Mouse (Mus musculus) limb, embryonic 13.5 days (tissue): ENCODE measurements around the gene Gm20388. TPM values are rescaled to one million over a fixed set of nuclear protein-coding genes. Genes with fewer than 3 reads are reported as not detected.

Experiments used
- ATAC-seq: fragments of 200-750 bp; cut with Nextera tagmentation; 2 replicates; pipeline ENCODE4 v1.8.0; 2017; ENCODE audit warnings: low read depth, moderate number of reproducible peaks, moderate TSS enrichment; ENCODE audit not compliant: low FRiP score
- H3K27ac ChIP-seq: fragments of 300-500 bp; sonication (generic); 2 replicates; pipeline ENCODE4 v1.5.1; 2015; ENCODE audit warnings: inconsistent platforms, mild to moderate bottlenecking, moderate library complexity
- H3K27me3 ChIP-seq: fragments of 300-500 bp; sonication (generic); 2 replicates; pipeline ENCODE4 v1.6.1; 2015; ENCODE audit warnings: mild to moderate bottlenecking, inconsistent platforms
- H3K36me3 ChIP-seq: fragments of 300-500 bp; sonication (generic); 2 replicates; pipeline ENCODE4 v1.6.1; 2015; ENCODE audit warnings: inconsistent platforms, mild to moderate bottlenecking, moderate library complexity
- H3K4me1 ChIP-seq: fragments of 300-500 bp; sonication (generic); 2 replicates; pipeline ENCODE4 v1.6.1; 2015; ENCODE audit warnings: inconsistent platforms
- H3K4me2 ChIP-seq: fragments of 300-500 bp; sonication (generic); replicated peaks from 2 replicates; pipeline ENCODE4 v1.6.1; 2015; ENCODE audit warnings: inconsistent platforms, mild to moderate bottlenecking, moderate library complexity
- H3K4me3 ChIP-seq: fragments of 300-500 bp; sonication (generic); 2 replicates; pipeline ENCODE4 v1.5.1; 2015; ENCODE audit warnings: moderate library complexity, mild to moderate bottlenecking, inconsistent platforms
- H3K9ac ChIP-seq: fragments of 300-500 bp; sonication (generic); 2 replicates; pipeline ENCODE4 v1.6.1; 2015; ENCODE audit warnings: mild to moderate bottlenecking, inconsistent platforms
- H3K9me3 ChIP-seq: fragments of 300-500 bp; sonication (generic); 2 replicates; pipeline ENCODE4 v1.6.1; 2016; ENCODE audit warnings: inconsistent platforms
- WGBS: fragments of 180-500 bp; shearing (Covaris S2); methylation state at CpG from one replicate; pipeline ENCODE4 v1.1.7; 2015; 5-methylcytosine and 5-hydroxymethylcytosine counted together
- polyA plus RNA-seq: library from polyadenylated mRNA; unstranded; fragments of >200 nt; fragmentation: Nextera tagmentation; extraction: Ambion mirVana; gene quantifications from 2 replicates; pipeline ENCODE4 v1.2.1, GENCODE M21; 2015

Gm20388 gene
- polyA plus RNA-seq, 1 experiment from 2014 or later: 7.1 TPM

GRCm38 (mm10) chr8:121072406-121073130 is 1161.9 kb downstream of the Gm20388 start:
- H3K4me2 ChIP-seq: peak overlapping the region; percentile 56; the same call in 1 of the 2 replicates
- no peaks in the 10 kb centered on the region for H3K36me3 ChIP-seq
- 22% methylated on average over 11 of the region's 11 CpGs for WGBS
- H3K4me3 ChIP-seq: peak overlapping the region; percentile 28
- no peak for ATAC-seq
- no peak overlapping the region for H3K9ac ChIP-seq
- H3K9me3 ChIP-seq: no peaks in the 10 kb centered on the region; the same call in 1 of the 2 replicates
- H3K27me3 ChIP-seq: peaks cover 97% of the 10 kb centered on the region
- H3K4me1 ChIP-seq: peaks cover 28% of the 10 kb centered on the region
- H3K27ac ChIP-seq: no peak overlapping the region

GRCm38 (mm10) chr8:121073174-121074107 is 1162.8 kb downstream of the Gm20388 start:
- no peak overlapping the region for H3K27ac ChIP-seq
- peaks cover 28% of the 10 kb centered on the region for H3K4me1 ChIP-seq
- H3K9ac ChIP-seq: no peak overlapping the region
- H3K36me3 ChIP-seq: no peaks in the 10 kb centered on the region
- peak overlapping the region; percentile 28 for H3K4me3 ChIP-seq
- no peak for ATAC-seq
- H3K9me3 ChIP-seq: no peaks in the 10 kb centered on the region; the same call in 1 of the 2 replicates
- H3K4me2 ChIP-seq: peak overlapping the region; percentile 56
- H3K27me3 ChIP-seq: peaks cover 99% of the 10 kb centered on the region
- 1% methylated on average over 48 of the region's 48 CpGs for WGBS

GRCm38 (mm10) chr8:121074108-121074847 is 1163.6 kb downstream of the Gm20388 start:
- Histone ChIP-seq H3K9me3 (no peaks in the 10 kb centered on the region; the same call in 1 of the 2 replicates), H3K36me3 (no peaks in the 10 kb centered on the region), H3K4me3 (no peak overlapping the region), H3K4me1 (peaks cover 28% of the 10 kb centered on the region), H3K27me3 (peaks cover 99% of the 10 kb centered on the region), H3K4me2 (no peak overlapping the region), H3K9ac (no peak overlapping the region), H3K27ac (no peak overlapping the region)
- no peak for ATAC-seq
- 3% methylated on average over 15 of the region's 15 CpGs for WGBS

DNA sequence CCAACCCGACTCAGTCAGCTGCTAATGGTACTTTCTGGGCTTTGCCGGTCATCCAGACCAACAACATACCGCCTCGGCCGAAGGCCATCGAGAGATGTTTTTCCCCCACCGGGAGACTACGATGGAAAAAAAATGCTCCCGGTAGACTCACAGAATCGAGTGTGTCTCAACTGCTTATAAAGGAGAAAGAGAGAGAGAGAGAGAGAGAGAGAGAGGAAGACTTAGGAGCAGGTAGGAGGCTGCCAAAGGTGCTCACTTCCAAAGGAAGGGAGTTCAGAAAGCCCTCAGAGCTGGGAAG is 1164.2 kb downstream of the Gm20388 start:
- Histone ChIP-seq H3K4me3 (no peak overlapping the region), H3K36me3 (no peaks in the 10 kb centered on the region), H3K27ac (no peak overlapping the region), H3K9ac (no peak overlapping the region), H3K9me3 (no peaks in the 10 kb centered on the region; the same call in 1 of the 2 replicates), H3K4me2 (no peak overlapping the region), H3K4me1 (peaks cover 28% of the 10 kb centered on the region), H3K27me3 (peaks cover 99% of the 10 kb centered on the region)
- ATAC-seq: no peak
- 2% methylated on average over 10 of the region's 10 CpGs for WGBS

DNA sequence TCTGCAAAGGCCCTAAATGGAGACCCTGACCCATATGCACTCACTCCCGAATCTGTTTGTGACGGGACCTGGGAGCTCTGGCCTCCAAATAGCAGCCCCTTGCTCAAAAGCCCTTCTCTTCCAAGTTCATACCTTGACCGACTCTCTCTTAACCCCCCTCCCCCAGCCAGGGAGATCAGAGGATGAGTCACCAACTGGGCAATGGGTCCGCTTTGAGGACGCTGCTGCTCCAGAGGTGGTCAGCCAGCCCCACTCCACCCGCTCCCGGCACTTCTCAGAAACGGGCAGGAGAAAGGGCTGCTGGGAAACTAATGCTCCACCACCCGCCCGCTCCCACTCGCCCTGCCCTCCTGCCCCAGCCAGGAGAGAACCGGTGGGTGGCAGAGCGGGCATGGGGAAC is 1165.3 kb downstream of the Gm20388 start:
- no peak for ATAC-seq
- Histone ChIP-seq H3K9ac (no peak overlapping the region), H3K4me2 (no peak overlapping the region), H3K4me1 (peaks cover 31% of the 10 kb centered on the region), H3K4me3 (no peak overlapping the region), H3K27ac (no peak overlapping the region), H3K36me3 (no peaks in the 10 kb centered on the region), H3K27me3 (peaks cover 99% of the 10 kb centered on the region), H3K9me3 (no peaks in the 10 kb centered on the region; the same call in 1 of the 2 replicates)
- 3% methylated on average over 13 of the region's 13 CpGs for WGBS

- peaks cover 99% of the 10 kb centered on the region for H3K27me3 ChIP-seq
- ATAC-seq: no peak
- 18% methylated on average over 7 of the region's 7 CpGs for WGBS
- H3K4me3 ChIP-seq: no peak overlapping the region
- H3K9ac ChIP-seq: no peak overlapping the region
- no peaks in the 10 kb centered on the region for H3K36me3 ChIP-seq
- H3K4me2 ChIP-seq: no peak overlapping the region
- no peaks in the 10 kb centered on the region; the same call in 1 of the 2 replicates for H3K9me3 ChIP-seq
- H3K4me1 ChIP-seq: peaks cover 27% of the 10 kb centered on the region
- H3K27ac ChIP-seq: no peak overlapping the region
Observed at GRCm38 (mm10) chr8:121076555-121076954, 1165.9 kb downstream of the Gm20388 start.

DNA sequence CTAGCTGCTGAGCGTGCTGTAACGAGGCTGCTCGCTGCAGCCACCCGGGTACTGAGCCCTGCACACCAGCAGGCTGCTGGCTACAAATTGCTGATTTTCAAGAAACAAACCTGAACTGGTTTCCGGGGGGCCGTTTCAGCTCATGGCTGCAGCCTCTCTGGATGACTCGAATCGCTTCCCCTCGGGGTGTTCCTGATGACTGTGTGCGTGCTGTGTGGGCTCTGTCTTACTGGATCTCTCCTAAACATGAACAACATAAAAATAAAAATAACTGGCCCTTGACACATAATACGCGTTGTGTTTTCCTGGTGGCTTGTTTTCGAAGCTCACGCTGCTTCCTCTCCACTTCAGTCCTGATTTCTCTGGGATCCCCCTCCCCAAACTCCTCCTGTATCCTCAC is 1168.1 kb downstream of the Gm20388 start:
- Histone ChIP-seq H3K27me3 (peaks cover 99% of the 10 kb centered on the region), H3K4me3 (no peak overlapping the region), H3K9me3 (no peaks in the 10 kb centered on the region; the same call in 1 of the 2 replicates), H3K4me2 (no peak overlapping the region), H3K9ac (no peak overlapping the region), H3K4me1 (peaks cover 28% of the 10 kb centered on the region), H3K27ac (no peak overlapping the region), H3K36me3 (no peaks in the 10 kb centered on the region)
- WGBS: 4% methylated on average over 14 of the region's 14 CpGs
- no peak for ATAC-seq

- no peak overlapping the region for H3K4me2 ChIP-seq
- H3K27ac ChIP-seq: no peak overlapping the region
- H3K9ac ChIP-seq: no peak overlapping the region
- no peaks in the 10 kb centered on the region for H3K36me3 ChIP-seq
- no peak for ATAC-seq
- H3K4me3 ChIP-seq: no peak overlapping the region
- H3K27me3 ChIP-seq: peaks cover 99% of the 10 kb centered on the region
- peaks cover 32% of the 10 kb centered on the region for H3K4me1 ChIP-seq
- no peaks in the 10 kb centered on the region; the same call in 1 of the 2 replicates for H3K9me3 ChIP-seq
- WGBS: 3% methylated on average over 7 of the region's 7 CpGs
Observed at GRCm38 (mm10) chr8:121079201-121079600, 1168.6 kb downstream of the Gm20388 start.

- H3K9me3 ChIP-seq: no peaks in the 10 kb centered on the region; the same call in 1 of the 2 replicates
- H3K27me3 ChIP-seq: peaks cover 99% of the 10 kb centered on the region
- ATAC-seq: no peak
- WGBS: 6% methylated on average over 12 of the region's 12 CpGs
- no peak overlapping the region for H3K27ac ChIP-seq
- no peak overlapping the region for H3K4me2 ChIP-seq
- H3K9ac ChIP-seq: no peak overlapping the region
- H3K36me3 ChIP-seq: no peaks in the 10 kb centered on the region
- peaks cover 36% of the 10 kb centered on the region for H3K4me1 ChIP-seq
- H3K4me3 ChIP-seq: no peak overlapping the region
Observed at GRCm38 (mm10) chr8:121079944-121080343, 1169.3 kb downstream of the Gm20388 start.

- under 1% methylated on average over 49 of the region's 49 CpGs for WGBS
Observed at GRCm38 (mm10) chr8:121080361-121081090, 1169.9 kb downstream of the Gm20388 start.

DNA sequence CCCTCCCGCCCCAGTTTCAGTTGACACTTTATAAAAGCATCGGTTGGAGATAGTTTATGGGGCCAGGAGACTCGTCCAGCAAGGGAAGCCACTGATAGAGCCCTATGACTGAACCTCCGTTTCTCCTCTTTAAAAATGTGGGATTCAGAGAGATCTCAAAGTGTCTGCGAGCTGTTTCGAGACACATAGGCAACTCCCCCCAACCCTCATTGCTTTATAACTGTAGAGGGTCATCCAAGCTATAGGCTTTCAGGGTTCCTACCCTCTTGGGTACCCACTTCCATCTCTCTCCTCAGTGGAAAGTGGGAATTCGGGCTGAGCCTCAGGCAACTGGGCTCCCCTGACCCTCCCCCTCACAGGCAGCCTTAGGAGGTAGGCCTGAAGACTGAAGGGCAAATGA is 1170.8 kb downstream of the Gm20388 start:
- H3K4me1 ChIP-seq: peaks cover 36% of the 10 kb centered on the region
- no peak overlapping the region for H3K4me3 ChIP-seq
- no peak overlapping the region for H3K9ac ChIP-seq
- no peaks in the 10 kb centered on the region for H3K9me3 ChIP-seq
- 3% methylated on average over 7 of the region's 7 CpGs for WGBS
- H3K36me3 ChIP-seq: no peaks in the 10 kb centered on the region
- no peak overlapping the region for H3K4me2 ChIP-seq
- H3K27me3 ChIP-seq: peaks cover 99% of the 10 kb centered on the region
- ATAC-seq: no peak
- H3K27ac ChIP-seq: no peak overlapping the region

More at GRCm38 (mm10) chr8:121080361-121081090, 1169.9 kb downstream of the Gm20388 start:
- Histone ChIP-seq H3K9ac (no peak overlapping the region), H3K4me2 (0 out of 2 replicates have a peak overlapping the region, but pooled peaks have one; percentile 28), H3K4me1 (peaks cover 36% of the 10 kb centered on the region), H3K36me3 (no peaks in the 10 kb centered on the region), H3K4me3 (peak overlapping the region; percentile 13; the same call in 1 of the 2 replicates), H3K27me3 (peaks cover 99% of the 10 kb centered on the region), H3K9me3 (no peaks in the 10 kb centered on the region; the same call in 1 of the 2 replicates), H3K27ac (no peak overlapping the region)
- ATAC-seq: no peak
